Mouse (Mus musculus): ENCODE data around the gene Vmn1r90.

GRCm38 (mm10) chr7:14552284-14552683, 11.0 kb downstream of the Vmn1r90 start:
- TF ChIP-seq ZC3H11A (IDR thresholded peaks at IDR 0.05; ENCODE audit: borderline replicate concordance, low read depth, low read length) = no peak
- TF ChIP-seq CHD2 (IDR thresholded peaks at IDR 0.05; ENCODE audit: low read depth, low read length) = no peak
- TF ChIP-seq HCFC1 (IDR thresholded peaks at IDR 0.05; ENCODE audit: borderline replicate concordance, insufficient read depth, low read length) = no peak
- no peak for TF ChIP-seq MAFK (IDR thresholded peaks at IDR 0.05; ENCODE audit: insufficient read depth, low read depth, low read length)
- TF ChIP-seq ZNF384 (IDR thresholded peaks at IDR 0.05; ENCODE audit: low read depth, low read length) = no peak
